Mouse (Mus musculus): ENCODE data around the gene Hspa1b. TPM values are rescaled to one million over a fixed set of nuclear protein-coding genes. Genes with fewer than 3 reads are reported as not detected.

The Hspa1b gene
- polyA plus RNA-seq, 1 experiment from 2014 or later, result 0.16 TPM

DNA sequence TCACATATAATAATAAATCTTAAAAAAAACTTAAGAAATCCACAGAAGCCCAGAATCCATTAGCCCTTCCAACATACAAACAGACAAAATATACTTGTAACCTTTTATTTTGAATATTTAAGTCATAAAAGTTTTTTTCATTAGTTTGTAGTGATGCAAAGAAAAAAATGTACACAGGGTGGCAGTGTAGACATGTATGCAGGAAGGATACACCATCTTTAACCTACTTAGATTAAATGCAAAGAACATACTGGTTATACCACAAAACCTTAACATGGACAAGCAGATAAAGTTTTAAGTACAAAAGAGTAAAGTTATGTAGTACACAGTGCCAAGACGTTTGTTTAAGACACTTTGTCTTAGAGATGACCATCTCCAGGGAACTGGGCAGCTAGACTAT lies 2.7 kb downstream of the Hspa1b start:
- DNase-seq (peak; percentile 71), ATAC-seq (ENCODE audit: insufficient read depth) (no peak)
- WGBS, result 28% methylated on average over 1 of the region's 1 CpGs
- no peak overlapping the region for H3K9ac ChIP-seq
- peaks cover 7% of the 10 kb centered on the region; the same call in 1 of the 2 replicates for H3K27me3 ChIP-seq (ENCODE audit: insufficient read depth, low read length)
- H3K9me3 ChIP-seq (ENCODE audit: low read depth, low read length), result no peaks in the 10 kb centered on the region
- peaks cover 5% of the 10 kb centered on the region for H3K36me3 ChIP-seq (ENCODE audit: insufficient read depth)
- H3K27ac ChIP-seq (ENCODE audit: low read depth), result no peak overlapping the region
- H3K4me3 ChIP-seq (ENCODE audit: low read depth, low read length), result no peak overlapping the region
- H3K4me2 ChIP-seq, result no peak overlapping the region
- H3K4me1 ChIP-seq (ENCODE audit: insufficient read depth), result no peaks in the 10 kb centered on the region
- TF ChIP-seq CTCF (IDR thresholded peaks at IDR 0.05; ENCODE audit: low read depth), result peak; percentile 55

DNA sequence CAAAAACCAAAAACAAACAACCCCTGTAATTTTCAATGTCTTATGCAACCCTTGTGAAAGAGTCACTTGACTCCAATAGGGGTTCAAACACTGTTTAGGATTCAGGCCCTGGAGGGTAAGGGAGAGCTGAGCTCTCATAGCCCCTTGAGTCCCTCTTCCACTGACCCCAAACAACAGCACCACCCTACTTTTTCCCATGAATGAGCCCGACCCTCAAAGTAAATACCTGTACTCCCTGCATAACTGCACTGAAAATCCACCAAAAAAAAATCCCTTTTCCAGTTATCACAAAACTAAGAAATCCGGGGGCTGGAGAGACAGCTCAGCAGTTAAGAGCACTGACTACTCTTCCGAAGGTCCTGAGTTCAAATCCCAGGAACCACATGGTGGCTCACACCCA lies 3.2 kb downstream of the Hspa1b start:
- WGBS, result 67% methylated on average over 3 of the region's 3 CpGs
- Histone ChIP-seq H3K4me2 (no peak overlapping the region), H3K9ac (no peak overlapping the region), H3K27me3 (ENCODE audit: insufficient read depth, low read length) (peaks cover 7% of the 10 kb centered on the region; the same call in 1 of the 2 replicates), H3K4me3 (ENCODE audit: low read depth, low read length) (no peak overlapping the region), H3K4me1 (ENCODE audit: insufficient read depth) (peaks cover 3% of the 10 kb centered on the region), H3K36me3 (ENCODE audit: insufficient read depth) (peaks cover 9% of the 10 kb centered on the region), H3K9me3 (ENCODE audit: low read depth, low read length) (no peaks in the 10 kb centered on the region), H3K27ac (ENCODE audit: low read depth) (no peak overlapping the region)
- ATAC-seq (ENCODE audit: insufficient read depth) (no peak), DNase-seq (no peak)
- no peak for TF ChIP-seq CTCF (IDR thresholded peaks at IDR 0.05; ENCODE audit: low read depth)

DNA sequence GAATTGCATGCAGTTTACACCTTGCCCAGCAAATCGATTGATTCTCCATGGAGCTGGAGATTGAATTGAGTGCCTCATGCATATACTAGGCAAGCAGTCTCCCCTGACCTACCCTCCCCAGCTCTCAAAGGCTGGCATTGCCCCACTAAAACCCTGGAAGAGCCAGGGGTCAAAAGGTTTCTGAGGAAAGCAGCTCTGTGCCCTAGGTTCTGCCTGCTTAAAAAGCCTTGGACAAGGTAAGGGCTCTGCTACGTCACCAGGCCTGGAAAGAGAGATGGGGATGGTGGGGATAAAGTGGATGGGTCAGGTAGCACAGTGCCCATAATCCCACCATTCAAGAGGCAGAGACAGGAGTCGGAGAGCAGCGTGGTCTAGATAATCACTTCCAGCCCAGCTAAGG lies 4.2 kb downstream of the Hspa1b start:
- H3K27ac ChIP-seq (ENCODE audit: low read depth), result no peak overlapping the region
- 86% methylated on average over 4 of the region's 4 CpGs for WGBS
- no peaks in the 10 kb centered on the region for H3K9me3 ChIP-seq (ENCODE audit: low read depth, low read length)
- H3K36me3 ChIP-seq (ENCODE audit: insufficient read depth), result peaks cover 20% of the 10 kb centered on the region
- DNase-seq (no peak), ATAC-seq (ENCODE audit: insufficient read depth) (no peak)
- H3K4me3 ChIP-seq (ENCODE audit: low read depth, low read length), result no peak overlapping the region
- peaks cover 8% of the 10 kb centered on the region for H3K4me1 ChIP-seq (ENCODE audit: insufficient read depth)
- H3K4me2 ChIP-seq, result no peak overlapping the region
- H3K27me3 ChIP-seq (ENCODE audit: insufficient read depth, low read length), result peaks cover 7% of the 10 kb centered on the region; the same call in 1 of the 2 replicates
- no peak for TF ChIP-seq CTCF (IDR thresholded peaks at IDR 0.05; ENCODE audit: low read depth)
- no peak overlapping the region for H3K9ac ChIP-seq

DNA sequence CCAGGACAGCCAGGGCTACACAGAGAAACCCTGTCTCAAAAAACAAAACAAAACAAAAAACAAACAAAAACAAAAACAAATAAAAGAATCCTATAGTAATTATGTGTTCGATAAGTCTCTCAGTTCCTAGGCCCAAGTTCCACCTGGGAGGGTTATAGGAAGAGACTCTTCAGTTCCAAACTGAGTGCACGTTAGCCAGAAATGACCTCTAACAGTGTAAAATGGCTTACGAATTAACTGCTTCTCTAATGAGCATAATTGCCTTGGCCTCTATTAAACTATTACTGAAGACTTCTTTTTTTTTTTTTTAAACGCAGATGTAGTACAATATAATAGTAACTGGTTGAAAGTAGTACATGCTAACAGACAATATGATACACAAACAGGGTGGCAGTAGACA lies 5.1 kb downstream of the Hspa1b start:
- Histone ChIP-seq H3K4me3 (ENCODE audit: low read depth, low read length) (no peak overlapping the region), H3K4me2 (no peak overlapping the region), H3K9me3 (ENCODE audit: low read depth, low read length) (no peaks in the 10 kb centered on the region), H3K27me3 (ENCODE audit: insufficient read depth, low read length) (peaks cover 7% of the 10 kb centered on the region; the same call in 1 of the 2 replicates), H3K4me1 (ENCODE audit: insufficient read depth) (peaks cover 8% of the 10 kb centered on the region), H3K36me3 (ENCODE audit: insufficient read depth) (peaks cover 25% of the 10 kb centered on the region), H3K27ac (ENCODE audit: low read depth) (no peak overlapping the region), H3K9ac (no peak overlapping the region)
- no peak for TF ChIP-seq CTCF (IDR thresholded peaks at IDR 0.05; ENCODE audit: low read depth)
- DNase-seq (no peak), ATAC-seq (ENCODE audit: insufficient read depth) (no peak)
- 90% methylated on average over 4 of the region's 4 CpGs for WGBS

DNA sequence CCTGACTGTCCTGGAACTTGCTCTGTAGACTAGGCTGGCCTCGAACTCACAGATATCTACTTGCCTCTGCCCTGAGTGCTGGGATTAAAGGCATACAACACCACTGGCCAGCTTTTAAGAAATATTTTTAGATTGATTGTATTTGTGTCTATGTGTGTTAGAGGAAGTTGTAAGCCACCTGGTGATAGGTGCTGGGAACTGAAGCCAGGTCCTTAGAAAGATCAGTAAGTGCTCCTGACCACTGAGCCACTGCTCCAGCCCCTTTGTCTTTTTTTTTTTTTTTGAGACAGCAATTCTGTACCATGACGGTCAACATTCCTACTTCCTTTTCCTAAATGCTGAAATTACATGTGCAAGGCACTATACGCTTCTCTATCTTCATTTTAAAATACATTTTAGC lies 5.8 kb downstream of the Hspa1b start:
- Histone ChIP-seq H3K27ac (ENCODE audit: low read depth) (no peak overlapping the region), H3K36me3 (ENCODE audit: insufficient read depth) (peaks cover 25% of the 10 kb centered on the region), H3K4me2 (peak overlapping the region; percentile 97; the same call in 1 of the 2 replicates), H3K4me3 (ENCODE audit: low read depth, low read length) (0 out of 2 replicates have a peak overlapping the region, but pooled peaks have one; percentile 99), H3K9me3 (ENCODE audit: low read depth, low read length) (no peaks in the 10 kb centered on the region), H3K27me3 (ENCODE audit: insufficient read depth, low read length) (peaks cover 7% of the 10 kb centered on the region; the same call in 1 of the 2 replicates), H3K4me1 (ENCODE audit: insufficient read depth) (peaks cover 8% of the 10 kb centered on the region), H3K9ac (no peak overlapping the region)
- ATAC-seq (ENCODE audit: insufficient read depth) (no peak), DNase-seq (no peak)
- no peak for TF ChIP-seq CTCF (IDR thresholded peaks at IDR 0.05; ENCODE audit: low read depth)
- 84% methylated on average over 3 of the region's 3 CpGs for WGBS

DNA sequence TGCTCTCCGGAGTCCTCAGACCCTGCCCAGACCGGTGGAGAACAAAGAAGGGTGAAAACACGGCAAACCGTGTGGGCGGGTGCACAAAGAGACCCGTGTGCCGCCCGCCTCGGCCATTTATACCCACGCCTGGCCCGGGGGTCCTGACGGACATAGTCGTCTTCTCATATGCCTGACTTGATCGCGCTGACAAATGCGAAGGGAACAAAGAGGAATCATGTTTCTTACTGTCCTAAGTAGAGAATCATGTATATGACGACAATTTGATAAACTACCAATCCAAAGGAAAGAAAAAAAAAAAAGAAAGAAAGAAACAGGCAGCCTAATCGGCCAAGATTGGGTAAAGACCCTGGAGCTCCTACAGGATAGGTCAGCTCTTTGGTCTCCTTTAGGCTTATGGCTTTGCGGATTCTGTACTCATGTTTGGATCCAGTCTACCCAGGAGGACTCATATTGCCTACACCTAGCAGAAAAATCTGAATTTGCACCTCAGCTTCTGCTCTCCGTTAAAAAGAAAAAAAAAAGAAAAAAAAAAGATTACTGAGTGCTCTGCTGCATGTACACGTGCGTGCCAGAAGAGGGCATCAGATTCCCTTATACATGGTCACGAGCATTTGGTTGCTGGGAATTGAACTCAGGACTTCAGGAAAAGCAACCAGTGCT lies 6.5 kb downstream of the Hspa1b start:
- peak overlapping the region; percentile 99 for H3K4me3 ChIP-seq (ENCODE audit: low read depth, low read length)
- peaks cover 25% of the 10 kb centered on the region for H3K36me3 ChIP-seq (ENCODE audit: insufficient read depth)
- H3K9ac ChIP-seq, result peak overlapping the region; percentile 99
- H3K4me1 ChIP-seq (ENCODE audit: insufficient read depth), result peaks cover 8% of the 10 kb centered on the region
- H3K27me3 ChIP-seq (ENCODE audit: insufficient read depth, low read length), result peaks cover 7% of the 10 kb centered on the region; the same call in 1 of the 2 replicates
- peak; percentile 78 for TF ChIP-seq CTCF (IDR thresholded peaks at IDR 0.05; ENCODE audit: low read depth)
- peak overlapping the region; percentile 96 for H3K27ac ChIP-seq (ENCODE audit: low read depth)
- H3K9me3 ChIP-seq (ENCODE audit: low read depth, low read length), result no peaks in the 10 kb centered on the region
- peak; percentile 74 for ATAC-seq (ENCODE audit: insufficient read depth)
- H3K4me2 ChIP-seq, result peak overlapping the region; percentile 97
- 1% methylated on average over 23 of the region's 23 CpGs for whole genome bisulfite sequencing
- peak; percentile 90 for DNase-seq

DNA sequence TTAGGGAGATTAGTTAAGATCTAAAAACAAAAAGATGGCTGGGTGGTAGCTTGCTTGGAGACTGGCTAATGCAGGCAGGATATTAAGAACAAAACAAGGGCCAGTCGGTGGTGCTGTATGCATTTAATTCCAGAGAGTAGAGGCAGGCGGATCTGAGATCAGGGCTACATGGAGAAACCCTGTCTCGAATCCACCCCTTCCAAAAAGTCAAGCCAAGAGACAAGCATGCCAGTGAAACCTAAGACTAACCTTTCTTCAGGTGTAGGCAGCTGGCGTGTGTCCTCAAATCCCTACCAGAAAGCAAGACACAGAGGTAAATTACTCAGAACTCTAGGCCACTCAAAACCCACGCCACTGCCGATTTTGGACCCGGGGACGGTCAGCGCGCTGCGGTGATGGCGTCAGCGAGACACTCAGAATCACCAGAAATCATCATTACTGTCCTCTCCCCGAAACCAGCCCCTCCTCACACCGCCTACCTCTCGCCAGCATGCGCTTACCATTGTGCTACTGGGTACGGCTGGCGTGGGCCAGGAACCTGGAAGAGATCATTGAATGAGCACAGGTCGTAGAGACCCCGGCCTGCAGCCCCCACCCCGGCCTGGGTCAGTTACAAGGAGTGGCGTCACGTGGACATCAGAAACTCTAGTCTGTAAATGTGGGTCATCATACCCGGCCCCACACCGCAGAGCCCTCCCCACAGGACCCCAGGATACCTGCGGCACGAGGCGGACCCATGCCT lies 7.2 kb downstream of the Hspa1b start:
- peaks cover 25% of the 10 kb centered on the region for H3K36me3 ChIP-seq (ENCODE audit: insufficient read depth)
- WGBS, result under 1% methylated on average over 29 of the region's 29 CpGs
- peak overlapping the region; percentile 99 for H3K4me3 ChIP-seq (ENCODE audit: low read depth, low read length)
- DNase-seq (peak; percentile 35), ATAC-seq (ENCODE audit: insufficient read depth) (no peak; the same call in 1 of the 2 replicates)
- no peak for TF ChIP-seq CTCF (IDR thresholded peaks at IDR 0.05; ENCODE audit: low read depth)
- peaks cover 5% of the 10 kb centered on the region; the same call in 1 of the 2 replicates for H3K27me3 ChIP-seq (ENCODE audit: insufficient read depth, low read length)
- H3K27ac ChIP-seq (ENCODE audit: low read depth), result peak overlapping the region; percentile 96
- H3K4me1 ChIP-seq (ENCODE audit: insufficient read depth), result peaks cover 8% of the 10 kb centered on the region
- no peaks in the 10 kb centered on the region for H3K9me3 ChIP-seq (ENCODE audit: low read depth, low read length)
- peak overlapping the region; percentile 99 for H3K9ac ChIP-seq
- peak overlapping the region; percentile 97 for H3K4me2 ChIP-seq
